Comparison of ENCODE assay signal across 14 mouse cellular contexts in the genomic region with DNA sequence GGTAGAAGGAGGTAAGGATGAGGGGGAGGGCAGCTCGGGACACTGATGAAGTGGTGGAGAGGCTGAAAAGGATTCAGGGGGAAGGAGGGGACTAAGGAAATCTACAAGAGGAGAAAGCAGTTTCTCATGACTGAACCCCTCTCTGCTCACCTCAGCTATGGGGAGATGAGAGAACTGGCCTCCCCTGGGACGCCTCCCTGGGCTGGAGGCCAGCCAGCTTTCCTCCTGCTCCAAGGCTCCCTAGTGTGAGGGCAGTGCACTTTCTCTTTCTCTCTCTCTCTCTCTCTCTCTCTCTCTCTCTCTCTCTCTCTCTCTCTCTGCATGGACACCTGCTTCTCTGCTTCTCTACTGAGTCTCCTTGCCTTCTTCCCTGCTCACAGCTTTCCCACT. TPM values are rescaled to one million over a fixed set of nuclear protein-coding genes. Genes with fewer than 3 reads are reported as not detected.
DNase-seq lines count a peak whose midpoint lies in the region; ATAC-seq and TF ChIP-seq lines count a peak whose summit lies in the region.
"Had no signal": no experiment of that assay in that cellular context is flagged by ENCODE, and none has a peak within 500 bp of the region (broad histone marks: within the 10 kb centered on the region; RNA-seq: fewer than 3 reads in every experiment).

No protein-coding gene starts in this region.

- H3K9ac ChIP-seq in neural tube, embryonic 11.5 days (ENCODE audit: low read length) = no peak overlapping the region
- peak overlapping the region; percentile 94 for H3K9ac ChIP-seq in forebrain, postnatal 0 days
- H3K9ac ChIP-seq in midbrain, embryonic 12.5 days (replicated peaks) = peak overlapping the region; percentile 93; the same call in 1 of the 2 replicates
- no peak overlapping the region for H3K9ac ChIP-seq in lung, postnatal 0 days (replicated peaks; ENCODE audit: low read depth)
- H3K9ac ChIP-seq: liver, embryonic 13.5 days; stomach, embryonic 15.5 days had no signal

- H3K36me3 ChIP-seq in neural tube, embryonic 11.5 days (ENCODE audit: control insufficient read depth, insufficient read depth, low read length) = peaks cover 2% of the 10 kb centered on the region; the same call in 1 of the 2 replicates
- peaks cover 11% of the 10 kb centered on the region for H3K36me3 ChIP-seq in forebrain, postnatal 0 days (ENCODE audit: insufficient read depth)
- peaks cover 10% of the 10 kb centered on the region for H3K36me3 ChIP-seq in midbrain, embryonic 12.5 days
- H3K36me3 ChIP-seq in lung, postnatal 0 days (ENCODE audit: insufficient read depth, low read length) = no peaks in the 10 kb centered on the region
- H3K36me3 ChIP-seq: liver, embryonic 13.5 days; stomach, embryonic 15.5 days had no signal

- DNase-seq in neural tube, embryonic 11.5 days (ENCODE audit: low spot score) = no peak
- no peak for DNase-seq in neural tube, embryonic 10.5 days (ENCODE audit: extremely low spot score, low spot score)
- DNase-seq in forebrain, postnatal 0 days = no peak
- DNase-seq in lung, postnatal 14 days = no peak
- DNase-seq in lung, postnatal 0 days (ENCODE audit: low spot score) = no peak
- DNase-seq in lung, postnatal 36 days = no peak
- DNase-seq: gastrocnemius, postnatal 10 days; liver, embryonic 13.5 days; right cerebral cortex, postnatal 25 days; thymus, postnatal 36 days had no signal

- H3K9me3 ChIP-seq in neural tube, embryonic 11.5 days (ENCODE audit: control insufficient read depth, low read length) = no peaks in the 10 kb centered on the region
- H3K9me3 ChIP-seq in forebrain, postnatal 0 days (ENCODE audit: low read length) = no peaks in the 10 kb centered on the region
- H3K9me3 ChIP-seq in midbrain, embryonic 12.5 days = no peaks in the 10 kb centered on the region
- no peaks in the 10 kb centered on the region for H3K9me3 ChIP-seq in lung, postnatal 0 days (ENCODE audit: low read length)
- H3K9me3 ChIP-seq: liver, embryonic 13.5 days; stomach, embryonic 15.5 days had no signal

- no peak for TF ChIP-seq CTCF in forebrain, postnatal 0 days (IDR thresholded peaks at IDR 0.05; ENCODE audit: low read depth)
- no peak for TF ChIP-seq CTCF in lung, postnatal 0 days (IDR thresholded peaks at IDR 0.05)

- TF ChIP-seq EP300 in lung, postnatal 0 days (IDR thresholded peaks at IDR 0.05) = no peak

- 25% methylated on average over 2 of the region's 2 CpGs for WGBS in neural tube, embryonic 11.5 days
- WGBS in forebrain, postnatal 0 days = 19% methylated on average over 2 of the region's 2 CpGs
- WGBS in midbrain, embryonic 12.5 days = 45% methylated on average over 2 of the region's 2 CpGs
- 33% methylated on average over 1 of the region's 2 CpGs for WGBS in lung, postnatal 0 days

- H3K4me2 ChIP-seq in neural tube, embryonic 11.5 days (ENCODE audit: low read depth) = peak overlapping the region; percentile 94
- H3K4me2 ChIP-seq in forebrain, postnatal 0 days (ENCODE audit: low read depth) = peak overlapping the region; percentile 86
- peak overlapping the region; percentile 96 for H3K4me2 ChIP-seq in midbrain, embryonic 12.5 days (replicated peaks)
- no peak overlapping the region for H3K4me2 ChIP-seq in lung, postnatal 0 days (replicated peaks; ENCODE audit: low read depth, low read length)
- H3K4me2 ChIP-seq: heart, embryonic 11.5 days; liver, embryonic 13.5 days; stomach, embryonic 15.5 days had no signal

- peaks cover 44% of the 10 kb centered on the region for H3K4me1 ChIP-seq in neural tube, embryonic 11.5 days (ENCODE audit: control insufficient read depth, insufficient read depth, low read length)
- H3K4me1 ChIP-seq in forebrain, postnatal 0 days (ENCODE audit: insufficient read depth) = peaks cover 24% of the 10 kb centered on the region
- peaks cover 85% of the 10 kb centered on the region for H3K4me1 ChIP-seq in midbrain, embryonic 12.5 days
- H3K4me1 ChIP-seq in lung, postnatal 0 days (ENCODE audit: insufficient read depth, low read depth, low read length) = peaks cover 14% of the 10 kb centered on the region; the same call in 1 of the 2 replicates

- no peak overlapping the region for H3K27ac ChIP-seq in neural tube, embryonic 11.5 days (ENCODE audit: low read depth, low read length)
- H3K27ac ChIP-seq in forebrain, postnatal 0 days (ENCODE audit: low read depth, low read length) = peak overlapping the region; percentile 96; the same call in 1 of the 2 replicates
- peak overlapping the region; percentile 92; the same call in 1 of the 2 replicates for H3K27ac ChIP-seq in midbrain, embryonic 12.5 days (replicated peaks)
- no peak overlapping the region for H3K27ac ChIP-seq in lung, postnatal 0 days (ENCODE audit: low read length)
- H3K27ac ChIP-seq: liver, embryonic 13.5 days; stomach, embryonic 15.5 days had no signal

- H3K4me3 ChIP-seq in neural tube, embryonic 11.5 days (ENCODE audit: low read depth, low read length) = peak overlapping the region; percentile 87
- peak overlapping the region; percentile 80 for H3K4me3 ChIP-seq in forebrain, postnatal 0 days (ENCODE audit: low read depth, low read length)
- peak overlapping the region; percentile 90 for H3K4me3 ChIP-seq in midbrain, embryonic 12.5 days
- no peak overlapping the region for H3K4me3 ChIP-seq in lung, postnatal 0 days (ENCODE audit: low read depth, low read length)
- H3K4me3 ChIP-seq: liver, embryonic 13.5 days; stomach, embryonic 15.5 days had no signal

- peaks cover 23% of the 10 kb centered on the region for H3K27me3 ChIP-seq in neural tube, embryonic 11.5 days (ENCODE audit: control insufficient read depth, insufficient read depth, low read length)
- H3K27me3 ChIP-seq in forebrain, postnatal 0 days (ENCODE audit: insufficient read depth, low read length) = no peaks in the 10 kb centered on the region
- peaks cover 42% of the 10 kb centered on the region for H3K27me3 ChIP-seq in midbrain, embryonic 12.5 days
- H3K27me3 ChIP-seq in lung, postnatal 0 days (replicated peaks; ENCODE audit: insufficient read depth, low read length) = peaks cover 62% of the 10 kb centered on the region

- no peak for ATAC-seq in neural tube, embryonic 11.5 days (ENCODE audit: insufficient read depth, low FRiP score, low TSS enrichment)
- no peak for ATAC-seq in forebrain, postnatal 0 days
- ATAC-seq in midbrain, embryonic 12.5 days (ENCODE audit: low FRiP score, low read depth) = no peak
- ATAC-seq in lung, postnatal 0 days = no peak

RNA-seq across cellular contexts. Expression of a gene that starts 42.2 kb away (rescaled TPM):
- not detected in 2 replicates for polyA plus RNA-seq in neural tube, embryonic 11.5 days (2014; fragmentation: Nextera tagmentation; extraction: Ambion mirVana)
- total RNA-seq in forebrain, postnatal 0 days (2014; rRNA removed) = not detected in 2 replicates
- 0.15 and 0.40 TPM in 2 replicates for polyA plus RNA-seq in forebrain, postnatal 0 days (2015; fragmentation: Nextera tagmentation; extraction: Ambion mirVana)
- not detected in 2 replicates for polyA plus RNA-seq in midbrain, embryonic 12.5 days (2016; fragmentation: Nextera tagmentation; extraction: Ambion mirVana)
- polyA plus RNA-seq in lung, postnatal 0 days (2015; fragmentation: Nextera tagmentation; extraction: Ambion mirVana) = 0.20 TPM in 1 of 2 replicates, not detected in the other
- total RNA-seq: gastrocnemius, postnatal 10 days; hematopoietic stem cell, adult 5-6 weeks had no signal
- polyA plus RNA-seq: heart, embryonic 11.5 days; liver, embryonic 13.5 days; stomach, embryonic 15.5 days had no signal

Comparison
In these comparisons a context has a peak if more than half of its experiments do, and no peak if none do; other contexts are left out.
1. H3K27ac ChIP-seq: peak in forebrain, postnatal 0 days (single experiment) and midbrain, embryonic 12.5 days (single experiment); none in neural tube, embryonic 11.5 days (single experiment) and lung, postnatal 0 days (single experiment).
2. H3K9ac ChIP-seq: peak in forebrain, postnatal 0 days (single experiment) and midbrain, embryonic 12.5 days (single experiment); none in neural tube, embryonic 11.5 days (single experiment) and lung, postnatal 0 days (single experiment).